Mouse (Mus musculus) stomach, postnatal 0 days (tissue): ENCODE measurements around the gene Hebp1. TPM values are rescaled to one million over a fixed set of nuclear protein-coding genes. Genes with fewer than 3 reads are reported as not detected.
A peak's percentile ranks its signal among the peaks of the same experiment; 100 is the strongest.

Experiments
- ATAC-seq: fragments of 200-750 bp; cut with Nextera tagmentation; 2 replicates; pipeline ENCODE4 v1.8.0; 2017; ENCODE audit not compliant: low FRiP score, low TSS enrichment
- DNase-seq: peaks from one replicate; pipeline ENCODE4 v3.0.0-alpha.2; 2016; ENCODE audit warnings: low spot score
- H3K27ac ChIP-seq: fragments of 300-500 bp; sonication (generic); replicated peaks from 2 replicates; pipeline ENCODE4 v1.5.1; 2014; ENCODE audit warnings: mild to moderate bottlenecking, control low read depth
- H3K27me3 ChIP-seq: fragments of 300-500 bp; sonication (generic); 2 replicates; pipeline ENCODE4 v1.6.1; 2014; ENCODE audit warnings: low read length; ENCODE audit not compliant: control insufficient read depth, insufficient read depth
- H3K36me3 ChIP-seq: fragments of 300-500 bp; sonication (generic); 2 replicates; pipeline ENCODE4 v1.6.1; 2014; ENCODE audit warnings: low read length, mixed read lengths; ENCODE audit not compliant: control insufficient read depth, insufficient read depth
- H3K4me1 ChIP-seq: fragments of 300-500 bp; sonication (generic); replicated peaks from 2 replicates; pipeline ENCODE4 v1.6.1; 2014; ENCODE audit warnings: antibody characterized with exemption; ENCODE audit not compliant: control insufficient read depth, insufficient read depth
- H3K4me2 ChIP-seq: fragments of 300-500 bp; sonication (generic); replicated peaks from 2 replicates; pipeline ENCODE4 v1.6.1; 2014; ENCODE audit warnings: low read depth, mild to moderate bottlenecking, control low read depth, moderate library complexity
- H3K4me3 ChIP-seq: fragments of 300-500 bp; sonication (generic); 2 replicates; pipeline ENCODE4 v1.5.1; 2014; ENCODE audit warnings: low read depth, low read length, control low read depth
- H3K9ac ChIP-seq: fragments of 300-500 bp; sonication (generic); 2 replicates; pipeline ENCODE4 v1.6.1; 2014; ENCODE audit warnings: mild to moderate bottlenecking, low read length, control low read depth, mixed read lengths
- H3K9me3 ChIP-seq: fragments of 300-500 bp; sonication (generic); 2 replicates; pipeline ENCODE4 v1.6.1; 2016; ENCODE audit warnings: low read length; ENCODE audit not compliant: control insufficient read depth
- CTCF ChIP-seq: IDR thresholded peaks from 2 replicates; pipeline ENCODE4 v1.5.1; 2016; ENCODE audit warnings: antibody characterized with exemption, low read depth, mild to moderate bottlenecking, moderate library complexity
- EP300 ChIP-seq: optimal IDR thresholded peaks from 2 replicates; pipeline ENCODE3; 2016; ENCODE audit warnings: antibody characterized with exemption
- WGBS: fragments of 180-500 bp; shearing (Covaris S2); extraction: QIAGEN DNeasy Blood & Tissue Kit; methylation state at CpG from one replicate; pipeline ENCODE4 v1.1.7; 2014; 5-methylcytosine and 5-hydroxymethylcytosine counted together
- polyA plus RNA-seq: library from polyadenylated mRNA; unstranded; fragments of >200 nt; fragmentation: Nextera tagmentation; extraction: Ambion mirVana; gene quantifications from 2 replicates; pipeline ENCODE4 v1.2.1, GENCODE M21; 2015

Gene Hebp1
- polyA plus RNA-seq, 1 experiment from 2014 or later = 33.7 TPM

DNA sequence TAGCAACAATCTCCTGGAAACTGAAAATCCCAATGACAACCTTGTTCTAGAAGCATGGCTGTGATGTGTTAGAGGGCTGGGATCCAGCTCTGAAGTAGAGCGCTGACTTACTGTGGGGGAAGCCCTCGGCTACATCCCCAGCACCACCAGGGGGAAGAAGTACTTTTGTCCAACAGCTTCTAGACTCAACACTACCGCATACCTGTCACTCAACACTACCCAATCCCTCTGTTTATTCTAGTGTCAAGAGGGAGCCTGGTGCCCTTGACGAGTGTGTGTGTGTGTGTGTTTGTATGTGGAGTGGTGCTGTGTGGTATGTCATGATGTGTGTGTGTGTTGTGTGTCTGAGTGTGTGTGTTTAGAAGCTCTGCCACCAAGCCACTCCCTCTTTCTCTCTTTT, 40.3 kb downstream of the Hebp1 start:
- no peaks in the 10 kb centered on the region for H3K4me1 ChIP-seq
- no peak overlapping the region for H3K4me3 ChIP-seq
- TF ChIP-seq CTCF (peak; percentile 6; the same call in 1 of the 2 replicates), EP300 (no peak)
- no peaks in the 10 kb centered on the region for H3K36me3 ChIP-seq
- no peaks in the 10 kb centered on the region for H3K9me3 ChIP-seq
- WGBS = 67% methylated on average over 4 of the region's 4 CpGs
- H3K4me2 ChIP-seq = no peak overlapping the region
- DNase-seq (no peak), ATAC-seq (no peak)
- H3K9ac ChIP-seq = no peak overlapping the region
- H3K27me3 ChIP-seq = no peaks in the 10 kb centered on the region
- H3K27ac ChIP-seq = no peak overlapping the region

DNA sequence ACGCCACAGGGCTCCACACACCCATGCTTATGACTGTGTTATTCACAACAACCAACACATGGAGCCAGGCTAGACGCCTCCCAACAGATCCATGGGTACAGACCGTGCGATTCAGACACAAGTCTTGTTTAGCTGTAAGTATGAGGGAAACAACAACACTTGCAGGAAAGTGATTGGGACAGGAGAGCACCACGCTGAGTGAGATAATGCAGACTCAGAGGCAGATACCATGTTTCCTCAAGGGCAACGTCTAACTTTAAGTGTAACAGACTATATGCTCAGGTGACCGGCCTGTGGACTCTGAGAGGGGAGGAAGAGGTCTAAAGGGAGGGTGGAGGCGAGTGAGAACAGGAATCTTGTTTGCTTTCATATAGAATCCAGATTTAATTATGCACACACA, 41.2 kb downstream of the Hebp1 start:
- Histone ChIP-seq H3K27ac (no peak overlapping the region), H3K27me3 (no peaks in the 10 kb centered on the region), H3K4me3 (no peak overlapping the region), H3K36me3 (no peaks in the 10 kb centered on the region), H3K9ac (no peak overlapping the region), H3K4me1 (no peaks in the 10 kb centered on the region), H3K9me3 (no peaks in the 10 kb centered on the region), H3K4me2 (no peak overlapping the region)
- ATAC-seq (no peak), DNase-seq (no peak)
- 71% methylated on average over 8 of the region's 8 CpGs for WGBS
- TF ChIP-seq CTCF (no peak), EP300 (no peak)

DNA sequence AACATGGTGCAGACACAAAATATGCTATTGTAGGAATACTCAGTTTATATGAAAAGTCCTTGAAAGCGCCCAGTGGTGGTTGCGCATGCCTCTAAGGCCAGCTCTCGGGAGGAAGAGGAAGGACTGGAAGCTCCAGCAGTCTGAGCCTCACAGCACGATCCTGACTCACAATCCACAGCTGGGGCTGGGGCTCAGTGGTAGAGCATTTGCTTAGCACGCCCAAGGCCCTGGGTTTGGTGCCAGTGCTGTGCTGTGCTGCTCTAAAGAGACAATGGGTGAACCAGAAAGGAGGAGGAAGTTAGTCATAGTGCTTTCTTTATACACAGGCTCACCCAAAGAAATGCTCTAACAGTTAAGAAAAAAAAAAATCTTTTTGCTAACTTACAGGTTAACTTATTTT, 44.1 kb downstream of the Hebp1 start:
- Histone ChIP-seq H3K27me3 (no peaks in the 10 kb centered on the region), H3K9ac (no peak overlapping the region), H3K27ac (no peak overlapping the region), H3K36me3 (no peaks in the 10 kb centered on the region), H3K4me1 (no peaks in the 10 kb centered on the region), H3K4me3 (no peak overlapping the region), H3K4me2 (no peak overlapping the region), H3K9me3 (no peaks in the 10 kb centered on the region)
- no peak for TF ChIP-seq CTCF
- DNase-seq (no peak), ATAC-seq (no peak)
- 62% methylated on average over 5 of the region's 5 CpGs for WGBS

DNA sequence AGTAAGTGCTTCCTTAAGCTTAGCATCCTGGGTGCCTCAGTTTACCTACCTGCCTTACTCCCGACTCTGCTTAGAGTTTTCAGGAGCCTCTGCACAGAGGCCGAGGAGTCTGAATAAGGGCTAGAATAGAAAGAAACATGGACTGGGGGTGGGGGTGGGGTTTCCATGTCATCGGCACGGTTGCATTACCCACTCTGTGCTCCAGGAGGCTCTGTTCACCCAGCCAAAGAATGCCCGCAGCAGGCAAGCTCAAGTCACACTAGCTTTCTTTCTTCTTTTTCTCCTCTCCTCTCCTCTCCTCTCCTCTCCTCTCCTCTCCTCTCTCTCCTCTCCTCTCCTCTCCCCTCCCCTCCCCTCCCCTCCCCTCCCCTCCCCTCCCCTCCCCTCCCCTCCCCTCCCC, 47.5 kb downstream of the Hebp1 start:
- Histone ChIP-seq H3K4me3 (no peak overlapping the region), H3K9ac (no peak overlapping the region), H3K27me3 (no peaks in the 10 kb centered on the region), H3K27ac (no peak overlapping the region), H3K4me2 (no peak overlapping the region), H3K36me3 (no peaks in the 10 kb centered on the region), H3K4me1 (no peaks in the 10 kb centered on the region), H3K9me3 (no peaks in the 10 kb centered on the region)
- peak; percentile 76 for DNase-seq
- peak; percentile 74 for TF ChIP-seq CTCF
- no peak for TF ChIP-seq EP300
- no peak for ATAC-seq
- 34% methylated on average over 5 of the region's 5 CpGs for WGBS

DNA sequence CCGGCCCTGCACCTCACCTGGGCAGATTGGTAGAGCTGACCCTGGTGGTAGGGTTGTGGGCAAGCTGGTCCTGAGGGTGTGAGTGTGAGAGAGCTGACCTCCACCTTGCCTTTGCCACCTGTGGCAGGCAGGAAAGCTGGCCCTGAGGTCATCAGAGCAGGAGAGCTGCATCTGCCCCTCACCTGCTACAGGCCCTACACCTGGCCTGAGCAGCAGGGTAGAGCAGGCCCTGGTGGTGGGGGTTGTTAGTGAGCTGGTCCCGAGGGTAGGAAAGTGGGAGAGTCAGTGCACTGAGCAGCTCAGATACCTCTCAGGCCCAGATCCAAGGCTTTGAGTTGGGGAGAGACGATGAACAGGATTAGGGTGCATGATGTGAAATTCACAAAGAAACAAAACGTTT, 48.1 kb downstream of the Hebp1 start:
- Histone ChIP-seq H3K4me1 (no peaks in the 10 kb centered on the region), H3K4me3 (no peak overlapping the region), H3K27ac (no peak overlapping the region), H3K9ac (no peak overlapping the region), H3K9me3 (no peaks in the 10 kb centered on the region), H3K27me3 (no peaks in the 10 kb centered on the region), H3K4me2 (no peak overlapping the region), H3K36me3 (no peaks in the 10 kb centered on the region)
- ATAC-seq = no peak
- 70% methylated on average over 4 of the region's 4 CpGs for WGBS
- DNase-seq = no peak
- TF ChIP-seq CTCF (no peak), EP300 (no peak)

DNA sequence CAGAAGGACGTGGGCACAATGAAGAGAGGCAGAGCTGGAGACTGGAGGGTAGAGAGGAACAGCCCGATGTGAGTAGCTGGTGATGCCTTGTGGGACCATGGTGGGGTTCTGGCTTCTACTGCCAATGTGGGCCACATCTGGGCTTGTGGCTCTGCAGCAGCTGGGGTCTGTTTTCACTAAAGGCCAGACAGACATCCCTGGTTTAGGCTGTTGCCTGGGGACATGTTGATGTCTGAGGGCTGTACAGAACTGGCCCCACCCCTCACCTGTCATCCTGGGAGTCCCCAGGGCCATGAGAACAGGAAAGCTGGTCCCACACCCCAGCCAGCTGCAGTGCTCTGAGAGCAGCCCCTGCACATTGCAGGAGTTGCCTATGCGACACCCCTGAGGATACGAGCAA, 48.6 kb downstream of the Hebp1 start:
- Histone ChIP-seq H3K4me2 (no peak overlapping the region), H3K9ac (no peak overlapping the region), H3K4me1 (no peaks in the 10 kb centered on the region), H3K27ac (no peak overlapping the region), H3K36me3 (no peaks in the 10 kb centered on the region), H3K4me3 (no peak overlapping the region), H3K27me3 (no peaks in the 10 kb centered on the region), H3K9me3 (no peaks in the 10 kb centered on the region)
- TF ChIP-seq CTCF (no peak), EP300 (no peak)
- DNase-seq (no peak), ATAC-seq (no peak)
- 88% methylated on average over 4 of the region's 4 CpGs for WGBS
